Mouse (Mus musculus): ENCODE measurements at regions not wholly inside any gene's neighbourhood (a gene's known extent, or its start where the extent isn't known, plus 50 kb on each side); places are given as distances from the start of the nearest gene placed in this dataset.

DNA sequence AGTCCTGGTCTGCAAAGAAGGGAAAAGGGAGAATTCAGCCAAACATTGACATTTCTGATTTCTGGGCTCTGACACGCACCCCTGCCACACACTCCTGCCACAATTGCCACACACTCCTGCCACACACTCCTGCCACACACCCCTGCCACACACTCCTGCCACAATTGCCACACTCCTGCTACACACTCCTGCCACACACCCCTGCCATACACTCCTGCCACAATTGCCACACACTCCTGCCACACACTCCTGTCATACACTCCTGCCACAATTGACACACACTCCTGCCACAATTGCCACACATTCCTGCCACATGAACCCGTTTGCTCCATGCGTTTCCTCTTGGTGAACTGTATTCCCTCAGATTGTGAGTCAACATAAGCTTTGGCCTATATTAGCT, 130.0 kb upstream of the Gm9833 start:
- DNase-seq = no peak

- no peak for DNase-seq
Observed at GRCm38 (mm10) chr3:9959716-9960661, 127.9 kb upstream of the Gm9833 start.

GRCm38 (mm10) chr3:9960696-9961095, 127.2 kb upstream of the Gm9833 start:
- peak; percentile 56 to 57 for DNase-seq
